Mouse (Mus musculus) embryonic facial prominence, embryonic 13.5 days (tissue): ENCODE results near the gene 1700025G04Rik. TPM values are rescaled to one million over a fixed set of nuclear protein-coding genes. Genes with fewer than 3 reads are reported as not detected.

Experiments
- ATAC-seq: fragments of 200-750 bp; cut with Nextera tagmentation; 2 replicates; pipeline ENCODE4 v1.8.0; 2017; ENCODE audit warnings: low read depth; ENCODE audit not compliant: insufficient number of reproducible peaks, insufficient read depth, low FRiP score, low TSS enrichment
- H3K27ac ChIP-seq: fragments of 300-500 bp; sonication (generic); 2 replicates; pipeline ENCODE4 v1.5.1; 2015; ENCODE audit warnings: moderate library complexity, mild to moderate bottlenecking, inconsistent platforms
- H3K27me3 ChIP-seq: fragments of 300-500 bp; sonication (generic); 2 replicates; pipeline ENCODE4 v1.6.1; 2015; ENCODE audit warnings: mild to moderate bottlenecking, inconsistent platforms
- H3K36me3 ChIP-seq: fragments of 300-500 bp; sonication (generic); 2 replicates; pipeline ENCODE4 v1.6.1; 2015; ENCODE audit warnings: mild to moderate bottlenecking, inconsistent platforms
- H3K4me1 ChIP-seq: fragments of 300-500 bp; sonication (generic); 2 replicates; pipeline ENCODE4 v1.6.1; 2015; ENCODE audit warnings: inconsistent platforms
- H3K4me2 ChIP-seq: fragments of 300-500 bp; sonication (generic); 2 replicates; pipeline ENCODE4 v1.6.1; 2015; ENCODE audit warnings: moderate library complexity, mild to moderate bottlenecking, inconsistent platforms
- H3K4me3 ChIP-seq: fragments of 300-500 bp; sonication (generic); 2 replicates; pipeline ENCODE4 v1.5.1; 2015; ENCODE audit warnings: mild to moderate bottlenecking, inconsistent platforms
- H3K9ac ChIP-seq: fragments of 300-500 bp; sonication (generic); 2 replicates; pipeline ENCODE4 v1.6.1; 2015; ENCODE audit warnings: mild to moderate bottlenecking, inconsistent platforms
- H3K9me3 ChIP-seq: fragments of 300-500 bp; sonication (generic); 2 replicates; pipeline ENCODE4 v1.6.1; 2016; ENCODE audit warnings: inconsistent platforms
- WGBS: fragments of 180-500 bp; shearing (Covaris S2); methylation state at CpG from one replicate; pipeline ENCODE4 v1.1.7; 2015; ENCODE audit warnings: mixed read lengths; 5-methylcytosine and 5-hydroxymethylcytosine counted together
- polyA plus RNA-seq: library from polyadenylated mRNA; unstranded; fragments of >200 nt; fragmentation: Nextera tagmentation; extraction: Ambion mirVana; gene quantifications from 2 replicates; pipeline ENCODE4 v1.2.1, GENCODE M21; 2015

Gene 1700025G04Rik
- polyA plus RNA-seq, 1 experiment from 2014 or later: 38.9 TPM

DNA sequence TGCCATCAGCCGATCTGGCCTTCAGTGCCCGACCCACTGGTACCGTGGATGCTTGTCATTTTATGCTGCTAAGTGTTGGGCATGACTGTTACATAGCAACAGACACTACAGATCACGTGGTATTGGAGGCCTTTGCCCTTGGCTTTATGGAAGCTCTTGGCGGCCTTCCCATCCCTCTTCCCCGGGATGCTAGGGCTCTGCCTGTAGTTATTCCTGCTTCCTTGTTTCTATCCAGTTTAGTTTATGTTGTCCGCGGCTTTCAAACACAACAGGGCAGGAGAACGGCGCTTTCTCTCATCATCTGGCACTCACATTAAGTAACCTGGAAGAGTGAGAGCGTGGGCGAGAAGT is 226.2 kb downstream of the 1700025G04Rik start:
- no peak overlapping the region for H3K9ac ChIP-seq
- ATAC-seq: no peak
- H3K4me2 ChIP-seq: no peak overlapping the region
- no peaks in the 10 kb centered on the region for H3K9me3 ChIP-seq
- H3K4me3 ChIP-seq: no peak overlapping the region
- 90% methylated on average over 12 of the region's 12 CpGs for WGBS
- H3K27ac ChIP-seq: no peak overlapping the region
- H3K27me3 ChIP-seq: no peaks in the 10 kb centered on the region
- H3K36me3 ChIP-seq: no peaks in the 10 kb centered on the region
- H3K4me1 ChIP-seq: 0 out of 2 replicates have a peak, but pooled peaks cover 10% of the 10 kb centered on the region

DNA sequence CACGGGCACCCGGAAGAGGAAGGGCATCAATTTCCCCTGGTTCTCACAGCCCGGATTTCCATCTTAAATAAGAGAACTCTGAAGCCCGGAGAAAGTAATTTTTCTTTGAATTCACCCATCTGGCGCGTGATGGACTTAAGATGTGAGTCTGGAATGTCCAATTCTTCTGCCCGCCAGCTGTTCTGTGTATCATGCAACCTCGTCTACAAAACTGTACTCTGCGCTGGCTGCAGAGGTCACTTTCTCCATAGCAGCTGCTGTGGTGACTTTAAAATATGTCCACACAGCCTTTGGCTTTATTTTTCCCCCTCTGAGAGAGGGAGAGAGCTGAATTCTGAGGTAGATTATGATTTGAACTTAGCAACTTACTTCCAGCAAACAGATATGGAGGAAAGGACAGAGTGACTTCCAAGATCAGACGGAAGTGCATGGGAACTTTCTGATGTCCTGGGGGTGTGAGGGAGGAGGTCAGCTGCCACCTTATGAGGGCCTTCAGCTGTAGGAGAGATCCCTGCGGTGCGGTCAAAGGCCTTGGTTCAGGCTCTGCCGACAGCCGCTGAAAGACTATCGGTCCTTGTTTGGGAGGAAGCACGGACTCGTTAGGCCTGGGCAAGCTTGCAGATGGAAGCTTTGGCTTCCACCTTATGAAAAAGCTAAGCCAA is 226.7 kb downstream of the 1700025G04Rik start:
- 75% methylated on average over 17 of the region's 17 CpGs for WGBS
- ATAC-seq: no peak
- Histone ChIP-seq H3K36me3 (no peaks in the 10 kb centered on the region), H3K4me1 (0 out of 2 replicates have a peak, but pooled peaks cover 10% of the 10 kb centered on the region), H3K27ac (no peak overlapping the region), H3K4me3 (no peak overlapping the region), H3K4me2 (no peak overlapping the region), H3K27me3 (no peaks in the 10 kb centered on the region), H3K9ac (no peak overlapping the region), H3K9me3 (no peaks in the 10 kb centered on the region)

DNA sequence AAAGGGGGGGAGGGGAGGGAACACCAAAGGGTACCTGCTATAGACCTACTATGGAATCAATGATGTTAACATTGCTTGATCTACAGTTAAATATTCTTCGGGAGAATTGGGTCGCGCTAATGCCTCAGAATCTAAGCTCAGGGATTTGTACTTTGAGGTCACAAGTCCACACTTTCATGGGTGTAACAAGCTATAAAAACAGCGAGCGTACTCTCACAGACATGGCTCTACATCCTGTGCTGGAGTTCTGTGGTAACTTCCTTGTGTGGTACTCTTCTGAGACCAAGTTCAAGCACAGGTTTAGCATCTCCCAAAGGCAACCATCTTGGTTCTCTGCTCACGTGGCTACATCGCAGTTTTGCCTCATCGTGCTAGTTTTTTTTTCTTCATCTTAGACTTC is 227.8 kb downstream of the 1700025G04Rik start:
- H3K4me2 ChIP-seq: no peak overlapping the region
- H3K9ac ChIP-seq: no peak overlapping the region
- no peaks in the 10 kb centered on the region for H3K9me3 ChIP-seq
- no peak overlapping the region for H3K4me3 ChIP-seq
- H3K27ac ChIP-seq: no peak overlapping the region
- H3K36me3 ChIP-seq: no peaks in the 10 kb centered on the region
- no peaks in the 10 kb centered on the region for H3K27me3 ChIP-seq
- no peak for ATAC-seq
- 88% methylated on average over 8 of the region's 8 CpGs for WGBS
- 0 out of 2 replicates have a peak, but pooled peaks cover 10% of the 10 kb centered on the region for H3K4me1 ChIP-seq

DNA sequence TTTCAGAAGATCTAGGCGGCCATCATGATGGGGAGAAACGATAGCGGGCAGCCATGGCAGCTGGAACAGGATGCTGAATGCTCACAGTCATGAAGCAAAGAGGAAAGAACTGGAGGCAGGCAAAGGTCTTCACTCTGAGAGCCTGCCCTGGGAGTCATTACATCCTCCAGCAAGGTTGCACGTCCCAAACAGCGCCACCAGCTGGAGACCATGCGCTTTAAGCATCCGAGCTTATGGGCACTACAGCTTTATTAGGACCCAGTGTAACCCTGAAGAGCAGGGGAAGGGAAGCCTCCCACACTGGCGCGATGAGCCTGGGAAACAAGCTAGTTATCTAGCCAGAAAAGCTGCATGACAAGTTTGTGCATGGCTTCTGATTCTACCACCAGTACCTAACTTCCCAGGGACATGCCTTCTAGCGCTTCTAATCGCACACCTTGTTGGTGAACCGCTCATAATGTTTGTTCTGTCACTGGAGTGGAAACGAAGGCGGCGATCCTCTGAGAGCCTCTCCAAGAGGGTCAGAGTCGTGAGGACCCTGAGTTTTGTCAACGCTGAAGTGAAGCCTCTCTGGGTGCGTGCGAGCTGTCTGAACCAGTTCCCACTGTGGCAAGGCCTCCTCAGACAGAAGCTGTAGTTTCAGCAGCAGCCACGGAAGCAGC is 228.5 kb downstream of the 1700025G04Rik start:
- Histone ChIP-seq H3K27ac (peak overlapping the region; percentile 28; the same call in 1 of the 2 replicates), H3K36me3 (no peaks in the 10 kb centered on the region), H3K4me2 (no peak overlapping the region), H3K9ac (no peak overlapping the region), H3K27me3 (no peaks in the 10 kb centered on the region), H3K9me3 (no peaks in the 10 kb centered on the region), H3K4me1 (0 out of 2 replicates have a peak, but pooled peaks cover 10% of the 10 kb centered on the region), H3K4me3 (no peak overlapping the region)
- no peak for ATAC-seq
- 60% methylated on average over 20 of the region's 20 CpGs for WGBS

DNA sequence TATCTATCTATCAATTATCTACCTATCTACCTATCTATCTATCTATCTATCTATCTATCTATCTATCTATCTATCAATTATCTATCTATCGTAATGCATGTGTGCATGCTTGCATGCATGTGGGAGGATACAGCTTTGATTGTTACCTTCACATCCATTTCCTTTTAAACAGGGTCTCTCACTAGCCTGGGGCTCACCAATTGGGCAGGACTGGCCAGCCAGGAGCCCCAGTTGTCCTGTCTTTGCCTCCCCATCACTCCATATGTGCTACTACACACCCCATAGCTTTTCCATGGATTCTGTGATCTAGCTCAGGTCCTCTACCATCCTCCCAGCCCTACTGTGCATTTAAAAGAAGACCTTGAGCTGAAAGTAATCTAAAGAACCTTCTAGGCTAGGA is 231.5 kb downstream of the 1700025G04Rik start:
- ATAC-seq: no peak
- no peak overlapping the region for H3K4me2 ChIP-seq
- no peaks in the 10 kb centered on the region for H3K27me3 ChIP-seq
- H3K9me3 ChIP-seq: no peaks in the 10 kb centered on the region
- no peak overlapping the region for H3K27ac ChIP-seq
- no peaks in the 10 kb centered on the region for H3K36me3 ChIP-seq
- WGBS: 94% methylated on average over 1 of the region's 1 CpGs
- no peak overlapping the region for H3K4me3 ChIP-seq
- no peak overlapping the region for H3K9ac ChIP-seq
- H3K4me1 ChIP-seq: 0 out of 2 replicates have a peak, but pooled peaks cover 12% of the 10 kb centered on the region

DNA sequence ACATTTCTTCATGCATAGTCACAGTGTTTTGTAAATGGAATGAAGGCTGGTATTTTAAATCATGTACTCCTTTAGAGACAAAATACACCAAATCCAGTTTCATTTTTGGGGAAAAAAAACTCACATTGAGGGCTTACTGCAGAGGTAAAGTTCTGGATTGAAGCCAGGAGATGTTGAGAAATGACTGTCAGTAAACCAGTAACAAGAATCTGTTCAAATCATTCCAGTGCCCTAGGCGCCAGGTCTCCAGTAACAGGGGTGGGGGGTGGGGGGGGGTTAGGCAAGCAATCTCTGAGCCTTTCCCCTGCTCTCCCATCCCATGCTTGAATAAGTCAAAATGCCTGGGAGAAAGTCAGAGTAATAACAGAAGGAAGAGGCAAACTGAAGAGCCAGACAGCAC is 234.4 kb downstream of the 1700025G04Rik start:
- WGBS: 32% methylated on average over 1 of the region's 1 CpGs
- 0 out of 2 replicates have a peak, but pooled peaks cover 5% of the 10 kb centered on the region for H3K4me1 ChIP-seq
- no peak for ATAC-seq
- H3K4me2 ChIP-seq: no peak overlapping the region
- H3K27me3 ChIP-seq: no peaks in the 10 kb centered on the region
- H3K4me3 ChIP-seq: no peak overlapping the region
- H3K36me3 ChIP-seq: no peaks in the 10 kb centered on the region
- H3K9ac ChIP-seq: no peak overlapping the region
- no peaks in the 10 kb centered on the region for H3K9me3 ChIP-seq
- H3K27ac ChIP-seq: no peak overlapping the region

DNA sequence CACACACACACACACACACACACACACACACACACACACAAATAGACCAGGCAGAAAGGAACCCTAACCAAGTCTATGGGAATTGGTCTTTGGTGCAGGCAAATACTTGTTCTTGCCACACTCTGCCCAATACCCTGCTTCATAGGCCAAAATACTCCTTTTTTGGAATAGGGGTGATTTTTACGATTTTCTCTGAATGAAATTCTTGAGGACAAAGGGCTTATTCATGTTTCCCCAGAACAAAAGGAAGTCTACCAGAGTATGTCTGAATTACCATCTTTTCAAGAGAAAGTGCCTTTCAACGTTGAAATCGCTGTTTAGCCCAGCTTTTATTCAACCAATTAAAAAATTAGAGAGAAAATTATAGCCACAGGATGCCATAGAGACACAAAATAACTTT is 237.9 kb downstream of the 1700025G04Rik start:
- no peaks in the 10 kb centered on the region for H3K27me3 ChIP-seq
- H3K4me1 ChIP-seq: 0 out of 2 replicates have a peak, but pooled peaks cover 5% of the 10 kb centered on the region
- H3K27ac ChIP-seq: no peak overlapping the region
- no peaks in the 10 kb centered on the region for H3K9me3 ChIP-seq
- H3K4me3 ChIP-seq: no peak overlapping the region
- no peaks in the 10 kb centered on the region for H3K36me3 ChIP-seq
- H3K4me2 ChIP-seq: no peak overlapping the region
- ATAC-seq: no peak
- 34% methylated on average over 3 of the region's 3 CpGs for WGBS
- no peak overlapping the region for H3K9ac ChIP-seq

DNA sequence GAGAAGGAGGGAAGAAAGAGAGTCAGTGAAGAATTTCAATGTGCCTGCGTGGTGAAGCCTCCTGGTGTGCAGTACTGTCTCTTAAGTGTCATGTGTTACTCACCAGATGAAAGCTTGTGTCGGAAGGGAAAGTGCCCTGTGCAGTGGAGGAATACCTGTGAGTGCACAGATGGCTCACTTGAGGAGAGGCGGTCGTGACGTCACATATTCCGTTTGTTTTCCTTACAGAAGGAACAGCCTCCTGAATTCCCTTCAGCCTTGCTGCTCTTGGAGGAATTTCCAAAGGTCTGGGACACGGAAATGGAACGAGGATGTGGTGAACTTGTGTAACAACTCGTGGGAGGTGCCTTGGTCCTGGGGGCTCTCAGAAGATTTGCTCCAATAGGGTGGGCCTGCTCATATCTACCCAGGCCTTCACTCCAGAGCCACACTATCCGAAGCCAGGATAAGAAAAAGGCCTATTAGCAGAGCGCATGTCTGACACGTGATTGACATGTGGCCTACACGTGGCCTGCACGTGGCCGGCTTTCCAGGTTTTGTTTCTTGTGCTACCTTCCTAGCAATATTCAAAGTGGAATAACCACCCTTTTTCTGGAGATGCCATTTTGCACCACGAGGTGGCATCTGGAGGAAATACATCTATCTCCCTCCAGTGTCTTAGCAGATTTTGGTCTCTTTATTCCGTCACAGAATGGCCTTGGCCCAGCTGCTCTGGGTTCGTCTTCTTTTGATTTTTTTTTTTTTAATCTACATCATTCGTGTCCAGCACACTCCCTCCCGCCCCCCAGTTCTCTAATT is 238.7 kb downstream of the 1700025G04Rik start:
- Histone ChIP-seq H3K27me3 (no peaks in the 10 kb centered on the region), H3K4me1 (0 out of 2 replicates have a peak, but pooled peaks cover 8% of the 10 kb centered on the region), H3K9me3 (no peaks in the 10 kb centered on the region), H3K4me3 (no peak overlapping the region), H3K4me2 (no peak overlapping the region), H3K36me3 (no peaks in the 10 kb centered on the region), H3K9ac (no peak overlapping the region), H3K27ac (no peak overlapping the region)
- ATAC-seq: no peak
- 87% methylated on average over 20 of the region's 20 CpGs for WGBS

DNA sequence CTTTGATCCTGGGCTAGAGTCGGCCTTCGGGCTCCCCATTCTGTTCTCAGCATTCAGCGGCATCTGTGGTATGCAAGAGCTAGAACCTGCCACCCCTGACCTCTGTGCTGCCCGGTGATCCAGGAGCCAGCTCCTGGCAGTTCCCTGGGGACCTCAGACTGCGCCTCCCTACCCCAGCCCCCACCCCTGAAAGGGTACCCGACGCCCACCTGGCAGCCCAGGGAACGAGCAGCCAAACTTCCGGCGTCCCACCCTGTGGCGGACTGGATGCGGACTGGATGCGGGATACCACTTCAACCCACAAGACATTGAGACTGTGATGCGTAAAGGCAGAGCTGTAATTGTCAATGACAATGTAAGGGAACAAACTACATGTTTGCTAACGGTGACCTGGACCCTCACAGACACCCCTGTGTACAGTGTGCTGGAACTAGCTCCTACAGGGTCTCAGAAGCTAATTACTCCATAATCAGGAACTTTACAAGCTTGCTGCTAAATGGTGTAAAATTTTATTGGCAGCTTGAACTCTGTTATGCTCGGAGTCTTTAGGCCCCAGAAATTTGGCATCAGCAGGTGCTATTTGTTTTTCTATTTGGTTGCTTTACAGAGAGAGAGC is 239.8 kb downstream of the 1700025G04Rik start:
- Histone ChIP-seq H3K27me3 (no peaks in the 10 kb centered on the region), H3K9me3 (no peaks in the 10 kb centered on the region), H3K4me2 (no peak overlapping the region), H3K9ac (no peak overlapping the region), H3K4me3 (no peak overlapping the region), H3K27ac (no peak overlapping the region), H3K36me3 (no peaks in the 10 kb centered on the region), H3K4me1 (0 out of 2 replicates have a peak, but pooled peaks cover 3% of the 10 kb centered on the region)
- WGBS: 85% methylated on average over 16 of the region's 16 CpGs
- ATAC-seq: no peak

DNA sequence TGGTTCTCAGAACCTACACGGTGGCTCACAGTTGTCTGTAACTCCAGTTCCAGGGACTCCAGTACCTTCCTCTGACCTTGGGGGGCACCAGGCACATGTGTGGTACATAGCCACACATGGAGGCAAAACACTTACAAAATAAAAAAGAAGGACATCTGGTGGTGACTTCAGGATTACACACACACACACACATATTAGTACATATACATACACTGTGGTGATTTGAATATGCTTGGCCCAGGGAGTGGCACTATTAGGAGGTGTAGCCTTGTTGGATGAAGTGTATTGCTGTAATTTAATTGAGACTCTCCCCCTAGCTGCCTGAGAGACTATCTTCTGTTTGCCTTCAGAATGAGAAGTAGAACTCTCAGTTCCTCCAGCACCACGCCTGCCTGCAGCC is 241.6 kb downstream of the 1700025G04Rik start:
- ATAC-seq: no peak
- Histone ChIP-seq H3K4me1 (0 out of 2 replicates have a peak, but pooled peaks cover 3% of the 10 kb centered on the region), H3K9ac (no peak overlapping the region), H3K36me3 (no peaks in the 10 kb centered on the region), H3K9me3 (no peaks in the 10 kb centered on the region), H3K4me3 (no peak overlapping the region), H3K4me2 (no peak overlapping the region), H3K27ac (no peak overlapping the region), H3K27me3 (no peaks in the 10 kb centered on the region)
- 94% methylated on average over 2 of the region's 2 CpGs for WGBS
